Mouse (Mus musculus): ENCODE data around the gene Syn3. TPM values are rescaled to one million over a fixed set of nuclear protein-coding genes. Genes with fewer than 3 reads are reported as not detected.

Gene Syn3
- polyA plus RNA-seq, 1 experiment: 9.5 TPM

DNA sequence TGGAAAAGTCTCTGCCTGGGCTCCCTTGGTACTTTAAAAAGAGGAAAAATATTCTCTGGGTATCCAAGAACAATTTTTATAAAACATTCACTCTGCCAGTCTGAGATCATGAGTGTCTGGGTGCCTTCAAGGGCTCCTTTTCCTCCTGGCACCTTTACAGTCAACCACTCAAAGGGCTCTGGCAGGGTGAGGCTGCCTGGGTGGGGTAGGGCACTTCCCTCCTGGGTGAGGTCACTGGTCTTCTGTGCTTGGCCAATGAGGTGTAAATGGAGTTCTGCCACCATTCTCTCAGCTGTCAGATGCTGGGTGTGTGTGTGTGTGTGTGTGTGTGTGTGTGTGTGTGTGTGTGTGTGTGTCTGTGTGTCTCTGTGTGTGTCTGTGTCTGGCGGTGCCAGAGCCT, 39.1 kb downstream of the Syn3 start:
- DNase-seq: no peak
- Histone ChIP-seq H3K27me3 (ENCODE audit: control insufficient read depth, insufficient read depth, low read length) (no peaks in the 10 kb centered on the region), H3K4me1 (ENCODE audit: control insufficient read depth, insufficient read depth, low read length) (no peaks in the 10 kb centered on the region), H3K27ac (ENCODE audit: insufficient read depth, low read length) (no peak overlapping the region), H3K4me3 (replicated peaks; ENCODE audit: insufficient read depth, low read depth, low read length) (no peak overlapping the region)
- TF ChIP-seq CTCF (IDR thresholded peaks at IDR 0.05; ENCODE audit: borderline replicate concordance, insufficient read depth, low read depth, low read length): no peak
- no peak for TF ChIP-seq POLR2A (IDR thresholded peaks at IDR 0.05; ENCODE audit: borderline replicate concordance, insufficient read depth, low read length)
- WGBS: 24% methylated on average over 1 of the region's 1 CpGs

DNA sequence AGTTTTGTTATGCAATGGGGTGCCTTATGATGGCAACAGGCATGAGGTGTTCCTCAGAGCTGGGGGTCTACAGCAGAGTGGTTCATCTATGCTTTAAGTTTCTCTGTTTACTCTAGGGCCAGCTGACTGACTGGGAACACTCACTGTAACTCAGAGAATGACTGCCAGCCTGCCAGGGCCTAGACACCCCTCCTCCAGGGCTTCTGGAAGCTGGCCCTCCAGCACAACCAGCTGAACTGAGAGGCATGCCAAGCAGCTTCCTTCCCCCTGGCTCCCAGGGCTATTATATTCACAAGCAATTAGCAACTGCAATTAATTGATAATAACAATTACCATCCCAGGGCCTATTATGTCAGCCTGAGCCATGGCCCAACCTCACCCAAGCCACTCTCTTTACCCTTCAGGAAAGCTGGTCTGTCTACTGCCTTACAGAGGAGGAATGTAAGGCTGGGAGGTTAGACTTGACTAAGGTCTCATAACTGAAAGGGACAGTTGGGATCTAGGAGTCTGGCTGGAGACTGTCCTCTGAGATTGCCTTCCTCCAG, 41.0 kb downstream of the Syn3 start:
- no peak for TF ChIP-seq POLR2A (IDR thresholded peaks at IDR 0.05; ENCODE audit: borderline replicate concordance, insufficient read depth, low read length)
- no peak for TF ChIP-seq CTCF (IDR thresholded peaks at IDR 0.05; ENCODE audit: borderline replicate concordance, insufficient read depth, low read depth, low read length)
- no peaks in the 10 kb centered on the region for H3K27me3 ChIP-seq (ENCODE audit: control insufficient read depth, insufficient read depth, low read length)
- no peak overlapping the region for H3K4me3 ChIP-seq (replicated peaks; ENCODE audit: insufficient read depth, low read depth, low read length)
- no peak overlapping the region; the same call in 1 of the 2 replicates for H3K27ac ChIP-seq (ENCODE audit: insufficient read depth, low read length)
- H3K4me1 ChIP-seq (ENCODE audit: control insufficient read depth, insufficient read depth, low read length): peaks cover 1% of the 10 kb centered on the region; the same call in 1 of the 2 replicates
- peak in 1 of 2 experiments; percentile 37 for DNase-seq

DNA sequence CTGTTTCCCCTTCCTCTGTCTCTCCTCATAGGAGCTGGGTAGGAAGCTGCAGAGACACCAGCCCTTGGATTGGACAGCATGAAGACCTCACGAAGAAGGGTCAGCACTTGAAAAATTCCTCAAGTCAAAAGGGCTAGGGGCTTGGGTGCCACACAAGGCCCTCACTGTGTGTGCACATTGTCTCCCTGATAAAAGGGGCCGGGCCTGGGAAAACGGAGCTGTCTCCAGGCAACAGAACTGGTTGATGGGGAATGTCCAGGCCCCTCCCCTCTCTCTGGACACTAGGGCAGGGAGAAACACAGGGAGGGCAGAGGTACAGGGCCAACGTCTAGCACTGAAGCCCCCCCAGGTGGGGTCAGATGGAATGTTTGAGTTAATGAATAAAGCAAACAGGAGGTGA, 41.5 kb downstream of the Syn3 start:
- peak in 1 of 2 experiments; percentile 29 for DNase-seq
- WGBS: 56% methylated on average over 4 of the region's 4 CpGs
- no peak for TF ChIP-seq POLR2A (IDR thresholded peaks at IDR 0.05; ENCODE audit: borderline replicate concordance, insufficient read depth, low read length)
- TF ChIP-seq CTCF (IDR thresholded peaks at IDR 0.05; ENCODE audit: borderline replicate concordance, insufficient read depth, low read depth, low read length): no peak
- Histone ChIP-seq H3K4me3 (replicated peaks; ENCODE audit: insufficient read depth, low read depth, low read length) (no peak overlapping the region), H3K27ac (ENCODE audit: insufficient read depth, low read length) (no peak overlapping the region; the same call in 1 of the 2 replicates), H3K4me1 (ENCODE audit: control insufficient read depth, insufficient read depth, low read length) (peaks cover 4% of the 10 kb centered on the region; the same call in 1 of the 2 replicates), H3K27me3 (ENCODE audit: control insufficient read depth, insufficient read depth, low read length) (no peaks in the 10 kb centered on the region)

DNA sequence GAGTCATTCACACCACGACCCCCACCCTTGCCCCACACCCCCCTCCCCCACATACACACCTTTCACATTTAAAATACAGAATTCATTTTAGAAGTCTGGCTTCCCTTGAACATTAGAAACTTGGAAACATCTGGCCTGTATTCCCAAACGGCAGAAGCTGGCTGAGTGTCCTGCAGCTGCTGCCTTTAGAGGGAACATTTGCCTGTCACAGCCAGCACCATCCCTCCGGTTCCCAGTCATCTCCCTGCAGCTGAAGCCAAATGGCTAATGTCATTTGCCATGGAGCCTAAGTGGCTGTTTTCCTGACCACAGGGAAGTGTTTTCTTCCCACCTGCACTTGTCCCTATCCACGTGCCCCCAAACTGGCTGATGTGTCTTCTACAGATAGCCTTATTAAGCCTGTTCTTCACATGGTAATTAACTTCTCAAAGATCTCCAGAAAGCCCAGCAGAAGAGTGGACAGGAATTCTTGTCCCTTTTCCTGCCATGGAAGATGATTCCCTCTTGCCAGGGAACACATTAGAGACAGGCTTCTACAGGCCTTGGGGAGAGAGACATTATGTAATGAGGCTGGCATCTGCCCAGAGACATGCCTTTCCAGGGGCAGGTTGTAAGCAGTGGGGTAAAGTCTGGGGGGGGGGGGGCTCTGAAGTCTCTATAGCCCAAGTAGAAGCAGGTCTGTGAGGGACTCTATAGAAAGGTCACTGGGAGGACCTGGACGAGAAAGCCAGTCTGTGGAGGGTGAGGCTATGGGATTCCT, 43.2 kb downstream of the Syn3 start:
- no peak for DNase-seq
- H3K27me3 ChIP-seq (ENCODE audit: control insufficient read depth, insufficient read depth, low read length): no peaks in the 10 kb centered on the region
- no peak overlapping the region for H3K4me3 ChIP-seq (replicated peaks; ENCODE audit: insufficient read depth, low read depth, low read length)
- no peak overlapping the region for H3K27ac ChIP-seq (ENCODE audit: insufficient read depth, low read length)
- 56% methylated on average over 5 of the region's 5 CpGs for WGBS
- peaks cover 4% of the 10 kb centered on the region; the same call in 1 of the 2 replicates for H3K4me1 ChIP-seq (ENCODE audit: control insufficient read depth, insufficient read depth, low read length)
- no peak for TF ChIP-seq POLR2A (IDR thresholded peaks at IDR 0.05; ENCODE audit: borderline replicate concordance, insufficient read depth, low read length)
- no peak for TF ChIP-seq CTCF (IDR thresholded peaks at IDR 0.05; ENCODE audit: borderline replicate concordance, insufficient read depth, low read depth, low read length)

DNA sequence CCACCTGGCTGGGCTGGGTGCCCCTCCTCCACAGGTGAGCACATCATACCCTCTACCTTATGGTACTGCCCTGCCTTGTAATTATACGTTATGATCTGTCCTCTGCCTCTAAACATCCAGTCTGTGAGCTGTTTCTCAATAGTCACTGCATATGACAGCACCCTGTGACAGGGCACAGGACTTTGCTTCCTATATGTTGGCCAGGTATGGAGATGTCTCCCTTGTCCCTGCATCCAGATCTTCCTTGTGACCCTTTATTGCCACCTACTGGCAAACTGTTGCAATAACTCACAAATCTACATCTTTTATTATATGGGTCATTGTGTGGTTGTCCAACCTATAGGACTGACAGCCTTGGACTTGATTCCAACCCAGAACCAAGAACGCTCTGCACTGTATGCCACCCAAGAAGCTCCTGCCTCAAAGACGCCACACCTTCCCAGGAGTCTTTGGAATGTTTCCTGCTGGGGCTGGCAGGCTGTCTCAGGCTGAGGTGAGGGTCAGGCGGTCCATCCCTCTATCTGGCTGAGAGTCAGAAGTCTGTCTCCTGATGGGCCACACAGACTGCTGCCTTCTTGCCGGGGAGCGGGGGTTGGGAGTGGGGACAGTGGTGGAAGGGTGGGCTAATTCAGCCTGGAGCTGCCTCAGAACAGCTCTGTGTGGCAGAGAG, 46.2 kb downstream of the Syn3 start:
- 17% methylated on average over 6 of the region's 6 CpGs for whole genome bisulfite sequencing
- DNase-seq: peak; percentile 53 to 74

DNA sequence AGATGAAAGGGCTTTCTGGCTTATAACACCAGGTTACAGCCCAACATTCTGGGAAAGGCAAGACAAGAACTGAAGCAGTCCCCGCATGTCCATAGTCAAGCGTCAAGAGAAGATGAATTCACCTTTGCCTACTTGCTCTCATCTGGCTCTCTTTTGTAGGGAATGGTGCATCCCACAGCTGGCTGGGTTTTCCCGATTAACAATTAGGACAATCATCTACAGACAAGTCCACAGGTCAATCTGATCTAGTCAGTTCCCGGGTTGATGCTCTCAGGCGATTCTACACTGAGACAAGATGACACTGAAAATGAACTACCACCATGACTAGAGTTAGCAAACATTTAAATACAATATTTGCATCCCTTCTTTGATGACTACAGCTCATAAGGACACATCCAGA, 47.4 kb downstream of the Syn3 start:
- H3K27ac ChIP-seq (ENCODE audit: insufficient read depth, low read length): no peak overlapping the region
- 95% methylated on average over 5 of the region's 5 CpGs for WGBS
- H3K4me3 ChIP-seq (replicated peaks; ENCODE audit: insufficient read depth, low read depth, low read length): no peak overlapping the region
- peaks cover 4% of the 10 kb centered on the region; the same call in 1 of the 2 replicates for H3K4me1 ChIP-seq (ENCODE audit: control insufficient read depth, insufficient read depth, low read length)
- no peak for TF ChIP-seq CTCF (IDR thresholded peaks at IDR 0.05; ENCODE audit: borderline replicate concordance, insufficient read depth, low read depth, low read length)
- TF ChIP-seq POLR2A (IDR thresholded peaks at IDR 0.05; ENCODE audit: borderline replicate concordance, insufficient read depth, low read length): no peak
- DNase-seq: no peak
- H3K27me3 ChIP-seq (ENCODE audit: control insufficient read depth, insufficient read depth, low read length): no peaks in the 10 kb centered on the region

More for the DNA sequence above, 46.2 kb downstream of the Syn3 start:
- Histone ChIP-seq H3K4me3 (replicated peaks; ENCODE audit: insufficient read depth, low read depth, low read length) (no peak overlapping the region), H3K27me3 (ENCODE audit: control insufficient read depth, insufficient read depth, low read length) (no peaks in the 10 kb centered on the region), H3K4me1 (ENCODE audit: control insufficient read depth, insufficient read depth, low read length) (peaks cover 4% of the 10 kb centered on the region; the same call in 1 of the 2 replicates), H3K27ac (ENCODE audit: insufficient read depth, low read length) (no peak overlapping the region)
- TF ChIP-seq POLR2A (IDR thresholded peaks at IDR 0.05; ENCODE audit: borderline replicate concordance, insufficient read depth, low read length) (no peak), CTCF (IDR thresholded peaks at IDR 0.05; ENCODE audit: borderline replicate concordance, insufficient read depth, low read depth, low read length) (peak; percentile 76)

DNA sequence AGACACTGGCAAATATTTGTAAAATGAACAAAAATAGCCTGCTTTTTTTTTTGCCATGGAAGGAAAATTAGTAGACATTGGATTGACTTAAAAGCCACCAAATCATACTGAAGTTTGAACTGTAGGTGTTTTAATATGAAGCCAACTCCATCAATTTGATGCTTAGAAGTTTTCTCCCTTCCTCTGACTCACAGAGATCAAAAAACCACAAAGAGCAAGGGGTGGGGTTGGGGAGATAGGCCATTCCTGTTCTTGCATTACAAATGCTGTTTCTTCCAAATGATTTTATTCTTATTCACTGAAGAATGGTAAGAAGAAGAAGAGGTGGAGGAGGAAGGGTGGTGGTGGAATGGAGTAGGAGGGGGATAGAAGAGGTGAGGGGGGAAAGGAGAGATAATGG, 52.0 kb downstream of the Syn3 start:
- no peak overlapping the region for H3K27ac ChIP-seq (ENCODE audit: insufficient read depth, low read length)
- H3K4me1 ChIP-seq (ENCODE audit: control insufficient read depth, insufficient read depth, low read length): no peaks in the 10 kb centered on the region
- no peak for DNase-seq
- H3K4me3 ChIP-seq (replicated peaks; ENCODE audit: insufficient read depth, low read depth, low read length): no peak overlapping the region
- TF ChIP-seq CTCF (IDR thresholded peaks at IDR 0.05; ENCODE audit: borderline replicate concordance, insufficient read depth, low read depth, low read length): no peak
- TF ChIP-seq POLR2A (IDR thresholded peaks at IDR 0.05; ENCODE audit: borderline replicate concordance, insufficient read depth, low read length): no peak
- H3K27me3 ChIP-seq (ENCODE audit: control insufficient read depth, insufficient read depth, low read length): no peaks in the 10 kb centered on the region
